Mouse (Mus musculus): Measurements from ENCODE around the gene Kcna1.

DNA sequence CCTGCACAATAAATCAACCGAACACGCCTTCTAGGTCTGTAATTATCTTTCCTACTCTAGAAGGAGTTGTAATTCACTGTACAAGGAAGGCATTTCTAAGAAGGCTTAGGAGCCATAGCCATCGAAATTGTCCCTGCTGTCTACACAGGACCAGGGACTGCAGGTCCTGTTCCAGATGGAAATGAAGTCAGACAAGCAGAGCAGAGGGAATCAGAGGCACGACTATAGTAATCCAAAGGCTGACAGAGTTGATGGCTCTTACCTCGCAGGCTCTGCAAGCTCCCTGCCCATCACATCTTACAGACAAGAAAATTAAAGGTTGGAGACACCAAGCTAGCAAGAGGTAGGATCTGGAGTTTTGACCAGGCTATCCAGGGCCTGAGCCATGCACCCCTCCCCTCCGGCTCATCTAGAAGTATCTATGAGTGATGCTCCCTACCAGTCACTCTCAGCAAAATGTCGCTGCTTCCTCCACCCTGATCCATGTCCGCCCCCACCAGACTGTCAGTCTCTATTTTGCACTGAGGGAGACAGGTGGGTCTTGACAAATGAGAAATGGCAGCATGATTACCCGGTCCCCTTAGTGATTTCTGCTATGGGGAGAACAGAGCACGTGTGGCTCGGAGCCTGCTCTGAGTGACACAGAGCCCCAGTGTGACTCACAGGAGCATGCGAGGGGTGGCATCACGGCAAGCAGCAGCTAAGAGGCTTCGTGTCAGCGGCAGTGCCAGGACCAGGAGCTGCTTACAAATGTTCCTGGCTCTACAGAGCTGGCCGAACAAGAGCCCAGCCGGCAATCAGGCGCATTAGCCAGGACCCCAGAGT, 50.2 kb downstream of the Kcna1 start:
- no peak for TF ChIP-seq EP300 (IDR thresholded peaks at IDR 0.05; ENCODE audit: low read depth)
- no peak for TF ChIP-seq CTCF (IDR thresholded peaks at IDR 0.05; ENCODE audit: low read depth)

All from liver, postnatal 0 days (tissue).